Mouse (Mus musculus) testis, postnatal 10 days (tissue): ENCODE measurements at regions not wholly inside any gene's neighbourhood (a gene's known extent, or its start where the extent isn't known, plus 50 kb on each side); places are given as distances from the start of the nearest gene placed in this dataset.
A peak's percentile ranks its signal among the peaks of the same experiment; 100 is the strongest.

Experiments
- DNase-seq: peaks from one replicate; pipeline ENCODE4 v3.0.0; 2021; ENCODE audit warnings: low spot score

DNA sequence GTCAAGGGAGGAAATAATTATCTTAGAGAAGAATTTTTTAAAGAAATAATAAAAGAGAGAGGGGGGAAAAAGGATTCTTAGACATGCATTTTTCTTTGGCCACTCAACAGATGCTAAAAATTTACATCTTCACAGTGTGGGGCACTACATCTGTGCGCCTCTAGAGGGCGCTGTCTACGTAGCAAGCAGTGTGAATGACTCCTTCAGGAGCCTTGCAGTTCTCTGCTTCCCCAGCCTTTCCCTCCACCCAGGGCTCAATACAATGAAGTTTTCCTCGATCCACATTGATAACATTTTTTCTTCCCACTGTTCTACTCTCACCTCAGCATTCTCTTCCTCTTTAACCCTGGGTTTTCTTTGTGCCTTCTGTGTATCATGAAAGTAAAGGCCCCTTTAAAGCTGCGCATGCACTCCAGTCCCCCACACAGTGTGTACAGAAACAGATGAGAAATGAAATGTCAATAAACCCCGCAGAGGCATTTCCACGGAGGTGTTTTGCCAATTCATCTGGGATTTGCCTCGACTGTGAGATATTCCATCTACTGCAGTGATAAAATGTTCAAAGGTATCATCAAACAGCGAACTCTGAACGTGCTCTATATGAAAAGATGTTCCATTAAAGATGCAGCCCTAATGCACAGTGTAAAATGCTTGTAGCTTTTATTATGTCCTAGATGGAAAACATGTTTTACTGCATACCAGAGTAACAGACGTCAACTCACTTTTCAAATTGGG lies 181.2 kb downstream of the Rdh14 start:
- DNase-seq = no peak

DNA sequence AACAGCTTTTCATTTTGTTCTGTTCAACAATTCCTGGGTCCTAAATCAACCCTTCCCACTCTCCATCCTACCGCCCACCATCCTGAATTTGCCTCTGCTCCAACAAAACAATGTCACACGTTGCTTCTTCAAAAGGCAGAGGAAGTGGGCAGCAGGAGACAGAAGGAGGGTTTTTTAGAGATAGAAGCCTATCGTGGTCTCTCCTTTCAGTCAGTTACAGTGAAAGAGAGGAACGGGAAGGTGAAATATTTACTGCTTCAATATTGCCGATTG lies 181.7 kb downstream of the Rdh14 start:
- DNase-seq = no peak

DNA sequence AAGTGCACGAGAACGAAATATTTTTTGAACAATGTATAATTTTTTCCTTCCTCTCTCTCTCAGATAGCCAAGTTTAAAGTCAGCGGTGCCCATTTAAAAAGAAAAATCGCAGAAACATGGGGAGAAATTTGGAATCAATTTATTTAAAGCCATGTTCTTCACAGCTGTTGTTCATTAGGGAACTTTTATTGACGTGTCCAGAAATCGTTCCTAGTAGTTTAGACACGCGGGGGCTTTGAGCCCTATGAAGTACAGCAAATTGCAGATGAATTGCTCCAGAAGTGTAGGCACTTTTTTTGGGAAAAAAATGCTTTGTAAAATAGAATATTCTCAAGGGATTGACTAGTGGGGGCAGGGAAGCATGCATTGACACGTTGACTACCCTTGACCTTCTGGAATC lies 182.8 kb downstream of the Rdh14 start:
- no peak for DNase-seq

DNA sequence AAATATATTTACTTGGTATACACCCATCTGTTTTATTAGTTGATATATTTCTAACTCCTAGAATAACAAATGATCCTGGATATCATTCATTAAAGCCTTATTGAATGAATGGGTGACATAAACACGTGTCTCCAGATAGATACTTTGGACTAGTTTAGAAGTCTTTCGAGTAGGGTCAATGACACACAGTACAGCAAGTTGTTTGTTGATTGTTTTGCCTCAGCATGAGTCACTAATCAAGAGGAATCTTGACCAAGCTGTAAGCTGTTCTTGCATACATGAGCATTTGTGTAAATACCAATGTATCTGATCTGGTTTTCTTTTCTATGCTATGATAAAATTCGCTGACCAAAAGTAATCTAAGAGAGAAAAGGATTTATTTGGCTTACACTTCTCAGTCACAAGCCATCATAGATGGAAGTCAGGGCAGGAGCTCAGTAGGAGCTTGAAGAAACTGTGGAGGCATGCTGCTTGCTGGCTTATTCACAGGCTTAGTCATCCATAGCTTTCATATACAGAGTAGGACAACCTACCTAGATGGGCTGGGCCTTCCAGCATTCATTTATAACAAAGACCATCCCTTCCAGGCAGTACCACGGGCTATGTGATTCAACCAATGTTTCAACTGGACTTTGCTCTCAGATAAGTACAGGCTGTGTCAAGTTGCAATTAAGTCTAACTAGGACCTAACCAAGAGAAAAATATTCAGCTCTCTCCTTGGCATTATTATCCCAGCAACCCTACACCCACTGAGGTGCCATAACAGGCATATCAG lies 192.5 kb downstream of the Rdh14 start:
- no peak for DNase-seq

DNA sequence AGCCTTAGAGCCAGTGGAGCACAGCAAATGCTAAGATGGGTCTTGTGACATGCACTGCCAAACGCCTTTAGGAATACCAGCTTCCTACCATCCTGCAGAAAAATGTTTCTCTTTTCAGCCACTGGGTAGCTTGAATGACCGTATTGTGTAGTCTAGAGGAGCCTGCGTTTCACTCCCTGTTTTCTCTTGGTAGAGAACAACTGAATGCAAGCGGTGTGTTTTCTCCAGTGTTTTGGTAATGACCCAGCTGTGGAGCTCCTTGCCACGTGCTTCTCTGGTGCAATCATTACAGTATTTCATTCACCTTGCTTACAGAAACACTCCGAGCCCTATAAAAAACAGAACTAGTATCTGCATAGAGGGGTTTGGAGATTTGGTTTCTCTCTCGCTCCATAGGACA lies 193.5 kb downstream of the Rdh14 start:
- no peak for DNase-seq

DNA sequence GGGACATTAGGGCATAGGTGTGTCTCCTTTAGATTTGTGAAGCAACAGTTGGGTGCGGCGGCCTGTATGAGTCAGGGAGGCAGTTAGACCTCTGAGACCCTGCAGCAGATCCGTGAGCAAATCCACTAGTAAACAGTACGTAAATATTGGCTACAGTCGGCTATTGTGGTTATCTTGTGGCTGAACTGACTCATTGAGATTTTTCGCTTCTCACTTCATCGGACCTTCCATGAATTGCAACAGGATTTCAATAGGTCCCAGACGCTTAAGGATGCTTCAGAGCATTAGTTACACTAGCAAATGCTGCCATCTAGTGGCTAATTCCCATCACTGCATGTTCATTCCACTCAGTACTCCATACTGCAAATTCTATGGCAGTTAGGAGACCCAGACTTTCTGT lies 199.0 kb downstream of the Rdh14 start:
- peak; percentile 73 for DNase-seq

DNA sequence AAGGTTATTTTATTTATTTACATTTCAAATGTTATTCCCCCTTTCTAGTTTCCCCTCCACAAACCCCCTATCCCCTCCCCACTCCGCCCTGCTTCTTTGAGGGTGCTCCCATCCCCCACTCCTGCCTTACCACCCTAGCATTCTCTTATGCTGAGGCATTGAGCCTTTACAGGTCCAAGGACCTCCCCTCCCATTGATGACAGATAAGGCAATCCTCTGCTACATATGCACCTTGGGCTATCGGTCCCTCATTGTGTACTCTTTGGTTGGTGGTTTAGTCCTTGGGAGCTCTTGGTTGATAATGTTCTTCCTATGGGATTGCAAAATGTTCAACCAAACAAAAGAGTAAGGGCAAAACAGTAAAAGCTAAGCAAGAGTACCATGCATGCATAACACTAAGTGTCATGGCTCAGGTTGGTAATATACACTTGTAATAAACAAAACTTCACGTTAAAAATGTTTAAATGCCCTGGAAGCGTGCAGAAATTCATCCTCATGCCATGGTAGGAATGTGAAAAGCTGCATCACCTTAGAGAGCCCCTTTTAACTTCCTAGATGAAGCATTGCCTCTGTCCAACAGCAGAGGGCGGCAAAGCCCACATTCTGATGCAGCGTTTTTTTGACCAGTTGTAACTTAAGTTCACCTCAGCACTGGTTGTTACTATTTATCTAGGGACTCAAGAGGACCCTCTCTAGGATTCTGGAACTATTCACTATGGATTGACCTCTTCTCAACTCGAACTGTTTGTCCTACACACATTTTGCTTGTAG lies 207.6 kb downstream of the Rdh14 start:
- peak; percentile 78 for DNase-seq

DNA sequence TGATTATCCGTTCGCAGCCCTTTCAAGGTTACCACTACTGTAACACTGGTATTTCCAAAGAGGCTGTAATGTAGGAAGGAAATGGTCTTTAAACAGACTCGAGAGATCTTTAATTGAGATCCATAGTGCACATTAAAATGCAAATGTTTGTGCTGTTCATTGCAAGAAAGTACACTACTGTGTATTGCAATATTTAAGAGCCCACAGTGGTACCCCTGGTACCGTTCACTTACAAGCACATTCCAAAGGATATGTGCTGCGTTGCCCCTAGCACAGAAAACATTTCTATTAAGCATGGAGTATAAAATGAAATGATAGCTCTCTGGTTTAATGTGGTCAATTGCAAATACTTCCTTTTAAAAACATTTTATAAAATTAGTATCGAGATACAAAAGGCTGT lies 209.5 kb downstream of the Rdh14 start:
- no peak for DNase-seq

DNA sequence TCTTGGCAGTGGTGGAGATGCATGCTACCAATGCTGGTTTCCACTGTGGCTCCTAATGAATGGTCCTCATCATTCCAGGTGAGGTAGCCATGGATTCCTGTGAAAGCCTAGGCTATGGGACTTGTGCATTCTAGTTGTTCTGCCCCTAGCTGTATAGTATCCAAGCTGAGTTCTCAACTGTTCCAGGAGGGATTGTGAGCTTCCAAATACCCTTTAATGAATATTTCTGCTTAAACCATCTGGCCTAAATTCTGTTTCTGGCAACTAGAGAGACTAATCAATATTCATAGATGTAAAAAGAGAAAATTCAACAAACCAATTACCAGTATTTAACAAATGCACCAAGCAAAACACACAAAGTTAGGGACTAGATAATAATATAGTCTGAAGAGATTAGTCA lies 227.7 kb downstream of the Rdh14 start:
- no peak for DNase-seq

DNA sequence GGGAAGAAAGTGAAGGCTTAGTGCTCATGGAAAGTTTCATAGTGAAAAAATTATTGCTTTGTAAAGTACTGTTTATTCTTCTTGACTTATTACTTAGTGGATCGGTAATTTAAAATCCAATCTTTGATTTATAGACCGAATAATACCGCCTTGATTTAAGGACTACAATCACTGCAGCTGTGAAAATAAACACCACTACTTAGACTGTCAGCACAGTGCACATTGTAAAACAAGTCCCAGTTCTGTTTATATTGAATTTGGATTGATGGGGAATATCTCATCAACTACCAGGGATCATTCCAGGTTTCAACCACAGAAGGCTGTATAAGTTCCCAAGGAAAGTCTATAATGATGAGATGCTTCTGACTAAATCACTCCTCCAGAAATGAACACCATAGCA lies 230.0 kb downstream of the Rdh14 start:
- DNase-seq = no peak

DNA sequence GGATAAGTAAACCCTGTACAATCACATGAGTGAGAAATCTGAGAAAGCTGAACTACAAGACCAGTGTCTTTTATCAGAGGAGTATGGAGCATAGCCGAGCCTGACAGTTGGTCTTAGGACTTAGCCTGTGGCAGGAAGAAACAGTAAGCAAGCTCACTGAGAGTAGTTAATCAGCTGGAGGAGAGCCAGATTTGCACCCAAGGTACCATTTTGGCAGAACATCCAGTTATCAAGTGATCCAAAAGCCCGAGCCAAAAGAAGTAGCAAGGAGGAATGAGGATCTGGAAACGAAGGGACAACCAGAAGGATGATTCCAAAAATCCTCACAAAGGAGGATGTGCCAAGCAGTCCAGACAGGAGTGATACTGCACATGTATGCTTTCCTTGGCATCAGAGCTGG lies 248.0 kb downstream of the Rdh14 start:
- no peak for DNase-seq

DNA sequence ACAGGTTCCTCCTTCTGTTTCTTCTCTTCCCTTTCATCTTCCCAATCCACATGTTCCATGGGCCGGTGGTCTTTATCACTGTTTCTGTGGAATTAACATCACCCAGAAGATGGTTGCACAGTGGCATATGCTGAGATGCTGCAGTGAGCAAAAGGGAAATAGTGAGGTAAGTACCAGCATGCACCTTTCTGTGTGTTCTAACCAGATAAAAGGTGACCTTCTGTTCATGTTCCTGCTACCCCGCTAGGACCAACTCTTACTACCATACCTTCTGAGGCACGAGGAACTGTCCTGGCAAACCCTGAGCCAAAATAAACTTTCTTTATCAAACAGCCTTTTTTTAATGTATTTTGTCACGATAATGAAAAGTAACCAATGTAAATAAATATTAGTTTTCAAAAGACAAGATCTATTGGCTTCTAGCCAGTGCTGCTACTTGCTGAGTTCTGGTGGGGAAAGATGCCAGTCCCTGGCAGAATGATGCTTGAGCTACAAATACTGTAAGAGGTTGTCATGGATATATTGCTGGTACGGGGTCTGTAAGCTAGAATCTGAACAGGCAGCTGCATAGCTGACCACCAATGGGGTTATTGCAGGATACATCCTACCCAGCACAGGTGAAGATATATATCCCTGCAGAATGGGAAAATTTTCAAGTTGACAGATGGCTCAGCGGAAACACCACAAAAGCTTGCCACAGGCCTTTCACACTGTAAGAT lies 264.1 kb downstream of the Rdh14 start:
- DNase-seq = no peak

DNA sequence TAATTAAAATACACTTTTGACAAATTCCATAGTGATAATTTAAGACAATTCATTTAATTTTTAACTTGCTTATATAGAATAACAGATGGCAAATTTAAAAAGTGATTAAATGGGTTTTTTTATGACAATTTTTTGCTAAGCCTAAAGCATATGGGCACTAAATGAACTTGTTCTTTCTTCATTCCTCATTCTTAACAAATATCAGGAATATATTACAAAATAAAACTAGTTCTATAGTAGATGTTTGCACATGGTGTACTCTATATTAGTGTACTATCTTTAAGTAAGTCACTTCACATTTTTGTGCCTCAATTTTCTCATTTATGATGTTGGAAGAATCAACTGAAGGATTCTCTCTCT lies 264.6 kb downstream of the Rdh14 start:
- no peak for DNase-seq

DNA sequence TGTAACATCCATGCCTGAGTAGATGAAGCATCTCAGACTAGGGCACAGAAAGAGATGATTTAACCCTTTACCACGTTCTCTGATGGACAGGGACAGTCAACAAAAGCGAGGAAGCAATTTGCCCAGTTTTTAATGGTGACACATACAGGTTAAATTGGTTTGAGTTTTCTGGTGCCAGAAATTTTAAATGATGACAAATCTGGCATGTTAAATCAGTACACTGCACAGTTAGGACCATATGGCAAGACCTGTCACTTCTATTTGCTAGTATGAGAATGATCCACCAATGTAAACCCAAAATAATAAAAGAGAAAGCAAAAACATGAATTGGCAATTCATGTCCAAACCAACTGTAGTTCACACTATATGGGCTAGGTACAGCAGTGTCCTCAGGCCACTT lies 268.3 kb downstream of the Rdh14 start:
- DNase-seq = no peak

DNA sequence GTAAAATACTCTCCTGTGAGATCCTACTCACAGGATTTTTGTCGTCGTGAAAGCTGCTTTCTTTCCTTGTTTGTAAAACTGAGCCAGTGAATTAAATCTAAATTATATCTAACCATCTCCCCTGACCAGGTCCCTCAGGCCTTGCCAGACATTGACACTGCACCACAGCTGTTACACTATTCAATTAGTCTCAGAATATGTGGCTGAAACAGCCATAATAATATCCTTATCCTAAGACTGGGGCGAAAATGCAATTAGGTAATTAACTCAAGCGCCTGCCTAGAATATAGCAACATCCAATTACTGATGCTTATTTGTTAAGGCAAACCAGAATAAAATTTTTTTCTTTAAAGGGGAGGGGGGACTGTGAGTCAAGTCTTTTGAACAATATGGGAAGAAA lies 296.2 kb downstream of the Rdh14 start:
- DNase-seq = no peak
